Comparison of ENCODE assay signal across 8 mouse cellular contexts in the genomic region with DNA sequence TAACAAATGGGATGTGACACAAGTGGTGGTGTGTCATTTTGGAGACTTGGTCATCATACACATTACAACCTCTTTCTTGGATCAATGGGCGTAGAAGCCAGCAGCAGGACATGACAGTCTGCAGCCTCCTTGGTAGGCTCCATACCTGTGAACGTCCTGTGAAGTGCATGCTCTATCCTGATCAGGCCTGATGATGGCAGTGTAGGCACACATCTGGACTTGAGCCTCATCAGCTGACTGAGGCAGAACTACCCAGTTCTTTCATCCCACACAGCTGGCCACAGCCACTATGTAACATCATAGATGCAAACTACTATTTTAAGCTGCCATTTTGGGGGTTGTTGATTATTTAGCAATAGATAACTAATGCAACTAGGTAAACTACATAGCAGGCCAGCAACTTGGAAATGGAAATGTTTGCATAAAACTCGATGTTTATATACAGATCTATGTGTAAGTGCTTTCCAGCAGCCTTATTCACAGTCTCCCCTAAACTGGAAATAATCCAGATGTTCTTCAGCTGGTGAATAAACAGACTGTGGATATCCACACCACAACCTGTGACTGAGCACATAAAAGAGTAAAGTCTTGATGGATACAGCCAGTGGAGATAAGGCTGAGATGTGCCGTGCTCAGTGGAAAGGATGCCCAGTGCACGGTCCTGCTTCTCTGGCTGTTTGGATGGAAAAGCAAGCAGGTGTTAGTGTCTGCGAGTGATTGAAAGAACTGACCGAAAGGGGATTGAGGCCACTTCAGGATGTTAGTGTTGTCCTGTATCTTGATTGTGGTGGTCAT. TPM values are rescaled to one million over a fixed set of nuclear protein-coding genes. Genes with fewer than 3 reads are reported as not detected.
DNase-seq lines count a peak whose midpoint lies in the region; ATAC-seq and TF ChIP-seq lines count a peak whose summit lies in the region.

No protein-coding gene starts in this region.

- no peak overlapping the region for H3K27ac ChIP-seq in CH12.LX (ENCODE audit: insufficient read depth, low read depth)
- H3K27ac ChIP-seq in bone marrow, adult 2 months (ENCODE audit: control insufficient read depth, insufficient read depth, low read depth, low read length, poor library complexity) = no peak overlapping the region
- no peak overlapping the region for H3K27ac ChIP-seq in heart, embryonic 10.5 days

- no peak overlapping the region for H3K4me3 ChIP-seq in CH12.LX (replicated peaks in 1 of 3; ENCODE audit: low read depth in 2 of 3, low read length in 2 of 3, poor library complexity in 1 of 3)
- H3K4me3 ChIP-seq in bone marrow, adult 2 months (replicated peaks; ENCODE audit: control insufficient read depth, low read depth, low read length) = no peak overlapping the region
- no peak overlapping the region for H3K4me3 ChIP-seq in heart, embryonic 10.5 days

- peaks cover 18 to 69% of the 10 kb centered on the region in 2 experiments for H3K36me3 ChIP-seq in CH12.LX (replicated peaks in 1 of 2; ENCODE audit: control insufficient read depth in 1 of 2, insufficient read depth in 1 of 2, low read length in 1 of 2)
- peaks cover 25% of the 10 kb centered on the region for H3K36me3 ChIP-seq in heart, embryonic 10.5 days

- H3K27me3 ChIP-seq in CH12.LX (replicated peaks) = no peaks in the 10 kb centered on the region
- no peaks in the 10 kb centered on the region for H3K27me3 ChIP-seq in heart, embryonic 10.5 days (ENCODE audit: insufficient read depth, poor library complexity, severe bottlenecking)

- TF ChIP-seq POLR2A in CH12.LX (IDR thresholded peaks at IDR 0.05; ENCODE audit: low read depth, low read length) = no peak
- no peak for TF ChIP-seq POLR2A in bone marrow, adult 2 months (IDR thresholded peaks at IDR 0.05; ENCODE audit: borderline replicate concordance, control insufficient read depth, low read depth, low read length)

- no peak overlapping the region for H3K9ac ChIP-seq in CH12.LX (ENCODE audit: insufficient read depth, low read depth)

- H3K9me3 ChIP-seq in CH12.LX (replicated peaks; ENCODE audit: low read length) = no peaks in the 10 kb centered on the region
- H3K9me3 ChIP-seq in heart, embryonic 10.5 days = no peaks in the 10 kb centered on the region

- WGBS in bone marrow, adult 2 months = 83% methylated on average over 7 of the region's 7 CpGs
- WGBS in heart, embryonic 10.5 days = 82% methylated on average over 7 of the region's 7 CpGs

- no peak for TF ChIP-seq EP300 in CH12.LX (IDR thresholded peaks at IDR 0.05; ENCODE audit: low read length)

- no peak overlapping the region for H3K4me2 ChIP-seq in CH12.LX (ENCODE audit: insufficient read depth, low read depth, poor library complexity, severe bottlenecking)

- H3K4me1 ChIP-seq in CH12.LX (ENCODE audit: control insufficient read depth in 1 of 2, insufficient read depth in 2 of 2) = no peaks in the 10 kb centered on the region
- H3K4me1 ChIP-seq in bone marrow, adult 2 months (ENCODE audit: control insufficient read depth, insufficient read depth, low read length) = no peaks in the 10 kb centered on the region
- H3K4me1 ChIP-seq in heart, embryonic 10.5 days = no peaks in the 10 kb centered on the region

- dilution Hi-C loops in CH12.LX (cut with MboI; ENCODE audit: extremely low pct_ligation_motif_present, extremely low pct_unique_long_range_greater_than_20kb, low sequenced_read_pairs) = no loop called here

- in situ Hi-C loops in CH12.LX (cut with MboI; ENCODE audit: low pct_ligation_motif_present, low pct_unique_long_range_greater_than_20kb, low sequenced_read_pairs) = no loop called here

- peak; percentile 62 for TF ChIP-seq RAD21 in CH12.LX (IDR thresholded peaks at IDR 0.05; ENCODE audit: low read depth, low read length)

- DNase-seq in layer of hippocampus, adult 11-12 months (ENCODE audit: low spot score) = peak; percentile 47
- no peak for DNase-seq in layer of hippocampus, adult 9-10 months (ENCODE audit: low spot score)
- no peak for DNase-seq in CH12.LX (ENCODE audit: extremely low read depth)
- peak; percentile 69 for DNase-seq in heart, embryonic 10.5 days (ENCODE audit: low spot score)
- DNase-seq in kidney, postnatal 25 days = peak; percentile 45 to 48
- DNase-seq in c-Kit-positive CD71-positive TER-119-positive erythroid progenitor cells, embryonic 14.5 days (ENCODE audit: low spot score) = no peak

- TF ChIP-seq CTCF in CH12.LX (conservative IDR thresholded peaks at IDR 0.05 in 1 of 2, IDR thresholded peaks at IDR 0.05 in 1 of 2; ENCODE audit: low read depth in 2 of 2, low read length in 2 of 2) = peak in 1 of 2 experiments; percentile 60; a peak in 2 of 4 replicates
- TF ChIP-seq CTCF in bone marrow, adult 2 months (IDR thresholded peaks at IDR 0.05; ENCODE audit: control insufficient read depth, insufficient read depth, low read length) = peak; percentile 55

- no peaks in the 10 kb centered on the region for H3K79me2 ChIP-seq in CH12.LX (replicated peaks; ENCODE audit: control insufficient read depth, extremely low read depth, insufficient read depth, poor library complexity, severe bottlenecking)

- peak; percentile 81 for ATAC-seq in megakaryocyte progenitor cell, adult 5-6 weeks (replicated peaks; ENCODE audit: poor library complexity)

TF ChIP-seq in CH12.LX, 34 proteins besides CTCF, POLR2A, EP300 and RAD21:
- TF ChIP-seq MAX (IDR thresholded peaks at IDR 0.05; ENCODE audit: low read length) (no peak), SMC3 (IDR thresholded peaks at IDR 0.05; ENCODE audit: low read depth, low read length) (peak; percentile 27)

RNA-seq across cellular contexts. Expression of a gene that starts 23.9 kb away (rescaled TPM):
- 8.7 and 10.4 TPM in 2 replicates for total RNA-seq in CH12.LX (2012; rRNA removed)
- total RNA-seq in CH12.LX (2014; rRNA removed) = 4.6 and 5.7 TPM in 2 replicates
- 14.0 and 14.8 TPM in 2 replicates for polyA plus RNA-seq in CH12.LX (2012; ENCODE audit: insufficient read length, low read depth)
- polyA plus RNA-seq in bone marrow, adult 2 months (2011; ENCODE audit: insufficient read depth, insufficient read length, low replicate concordance, missing spikeins) = 8.2 and 16.8 TPM in 2 replicates
- polyA plus RNA-seq in heart, embryonic 10.5 days (2016; fragmentation: Nextera tagmentation; extraction: Ambion mirVana) = 14.9 and 18.1 TPM in 2 replicates
- 19.3 and 20.8 TPM in 2 replicates for total RNA-seq in megakaryocyte progenitor cell, adult 5-6 weeks (2015)
- total RNA-seq in megakaryocyte progenitor cell, adult 5-6 weeks (2017) = 17.0 and 20.1 TPM in 2 replicates

RNA-seq across cellular contexts. Expression of a gene that starts 24.0 kb away (rescaled TPM):
- total RNA-seq in CH12.LX (2012; rRNA removed) (83.6 and 91.5 TPM in 2 replicates), CH12.LX (2014; rRNA removed) (246 and 318 TPM in 2 replicates)
- polyA plus RNA-seq in CH12.LX (2012; ENCODE audit: insufficient read length, low read depth) = 124 and 143 TPM in 2 replicates
- polyA plus RNA-seq in bone marrow, adult 2 months (2011; ENCODE audit: insufficient read depth, insufficient read length, low replicate concordance, missing spikeins) = 34.8 and 36.2 TPM in 2 replicates
- 109 and 114 TPM in 2 replicates for polyA plus RNA-seq in heart, embryonic 10.5 days (2016; fragmentation: Nextera tagmentation; extraction: Ambion mirVana)
- total RNA-seq in megakaryocyte progenitor cell, adult 5-6 weeks (2015) = 77.1 and 80.2 TPM in 2 replicates
- 76.9 and 93.4 TPM in 2 replicates for total RNA-seq in megakaryocyte progenitor cell, adult 5-6 weeks (2017)

Comparison
In these comparisons a context has a peak if more than half of its experiments do, and no peak if none do; other contexts are left out.
1. DNase-seq: peak in layer of hippocampus, adult 11-12 months (single experiment), heart, embryonic 10.5 days (single experiment) and kidney, postnatal 25 days (2 of 2); none in layer of hippocampus, adult 9-10 months (single experiment), CH12.LX (single experiment) and c-Kit-positive CD71-positive TER-119-positive erythroid progenitor cells, embryonic 14.5 days (single experiment).